ENCODE assay signal across 21 mouse cellular contexts in genomic region chr2:126236905-126237304, GRCm38 (mm10). TPM values are rescaled to one million over a fixed set of nuclear protein-coding genes. Genes with fewer than 3 reads are reported as not detected.
DNase-seq lines count a peak whose midpoint lies in the region; TF ChIP-seq lines count a peak whose summit lies in the region.
"Had no signal": no experiment of that assay in that cellular context is flagged by ENCODE, and none has a peak within 500 bp of the region (broad histone marks: within the 10 kb centered on the region; RNA-seq: fewer than 3 reads in every experiment).

No protein-coding gene starts in this region.

- no peak overlapping the region for H3K4me3 ChIP-seq in gastrocnemius, adult 2 months
- H3K4me3 ChIP-seq: forebrain, embryonic 12.5 days; limb, embryonic 13.5 days had no signal

- TF ChIP-seq CTCF in gastrocnemius, adult 2 months (IDR thresholded peaks at IDR 0.05), result no peak

- H3K27ac ChIP-seq in gastrocnemius, adult 2 months, result peak overlapping the region; percentile 41; the same call in 1 of the 2 replicates
- H3K27ac ChIP-seq: forebrain, embryonic 12.5 days; hindbrain, postnatal 0 days; limb, embryonic 13.5 days had no signal

- intact Hi-C loops in gastrocnemius, adult 2 months (cut with DNase I), result no loop called here

- DNase-seq in cerebellum, postnatal 10 days, result peak; percentile 66 to 73
- no peak for DNase-seq in cerebellum, adult 11-12 months
- DNase-seq in lung, postnatal 10 days, result peak; percentile 21
- no peak for DNase-seq in lung, postnatal 4 days
- DNase-seq in gastrocnemius, adult 2 months, result peak; percentile 63
- peak; percentile 59 for DNase-seq in lung, postnatal 36 days
- DNase-seq in liver, result no peak
- DNase-seq in kidney, postnatal 10 days, result no peak
- DNase-seq: cerebellum, adult 18-20 months; kidney, adult 2 months; kidney, postnatal 4 days; lung, embryonic 14.5 days; right cerebral cortex, postnatal 4 days; thymus, adult 18-20 months had no signal

RNA-seq across cellular contexts. Expression of gene Gm17555, which starts 22.0 kb away (rescaled TPM):
- not detected for total RNA-seq in gastrocnemius, adult 2 months (2021)
- total RNA-seq: adrenal gland, adult 18-20 months; gastrocnemius, postnatal 4 days; heart, postnatal 14 days; hindbrain, postnatal 0 days; monocyte, adult 5-6 weeks had no signal

Comparison
In these comparisons a context has a peak if more than half of its experiments do, and no peak if none do; other contexts are left out.
1. DNase-seq: peak in cerebellum, postnatal 10 days (2 of 2), lung, postnatal 10 days (single experiment), gastrocnemius, adult 2 months (single experiment) and lung, postnatal 36 days (single experiment); none in cerebellum, adult 11-12 months (single experiment), lung, postnatal 4 days (0 of 2), liver (single experiment) and kidney, postnatal 10 days (single experiment).